Mouse (Mus musculus): Measurements from ENCODE around the gene Kazn.

Gene Kazn

GRCm38 (mm10) chr4:142162102-142162501 lies 77.1 kb downstream of the Kazn start:
- no peak for DNase-seq

GRCm38 (mm10) chr4:142160041-142160440 lies 79.2 kb downstream of the Kazn start:
- DNase-seq: peak; percentile 50

GRCm38 (mm10) chr4:142156506-142156905 lies 82.7 kb downstream of the Kazn start:
- peak; percentile 81 for DNase-seq

- no peak for DNase-seq
These were observed 85.0 kb downstream of the Kazn start for GRCm38 (mm10) chr4:142154246-142154645.

- peak; percentile 84 for DNase-seq
These were observed 85.7 kb downstream of the Kazn start for GRCm38 (mm10) chr4:142153526-142153925.

GRCm38 (mm10) chr4:142152733-142153422 lies 86.3 kb downstream of the Kazn start:
- DNase-seq: no peak

GRCm38 (mm10) chr4:142150086-142150485 lies 89.1 kb downstream of the Kazn start:
- no peak for DNase-seq

GRCm38 (mm10) chr4:142149202-142149601 lies 90.0 kb downstream of the Kazn start:
- no peak for DNase-seq

- no peak for DNase-seq
These were observed 91.5 kb downstream of the Kazn start for GRCm38 (mm10) chr4:142147671-142148070.

GRCm38 (mm10) chr4:142144096-142144495 lies 95.1 kb downstream of the Kazn start:
- DNase-seq: no peak

GRCm38 (mm10) chr4:142143290-142143689 lies 95.9 kb downstream of the Kazn start:
- DNase-seq: no peak

- no peak for DNase-seq
These were observed 99.5 kb downstream of the Kazn start for GRCm38 (mm10) chr4:142139729-142140128.

- DNase-seq: no peak
These were observed 100.7 kb downstream of the Kazn start for GRCm38 (mm10) chr4:142138356-142139099.

GRCm38 (mm10) chr4:142136766-142137503 lies 102.3 kb downstream of the Kazn start:
- peak; percentile 99 for DNase-seq

- no peak for DNase-seq
These were observed 103.7 kb downstream of the Kazn start for GRCm38 (mm10) chr4:142135515-142135914.

GRCm38 (mm10) chr4:142130162-142130561 lies 109.0 kb downstream of the Kazn start:
- no peak for DNase-seq

- DNase-seq: no peak
These were observed 111.9 kb downstream of the Kazn start for GRCm38 (mm10) chr4:142127275-142127788.

GRCm38 (mm10) chr4:142126641-142127274 lies 112.4 kb downstream of the Kazn start:
- no peak for DNase-seq

GRCm38 (mm10) chr4:142121164-142121563 lies 118.0 kb downstream of the Kazn start:
- DNase-seq: no peak

- no peak for DNase-seq
These were observed 120.7 kb downstream of the Kazn start for GRCm38 (mm10) chr4:142118522-142118921.

GRCm38 (mm10) chr4:142117993-142118392 lies 121.2 kb downstream of the Kazn start:
- no peak for DNase-seq

GRCm38 (mm10) chr4:142113306-142113705 lies 125.9 kb downstream of the Kazn start:
- DNase-seq: peak; percentile 71

All from cerebellum, adult 9-11 months (tissue).